Mouse (Mus musculus) brain, embryonic 14.5 days (tissue): ENCODE measurements at regions not wholly inside any gene's neighbourhood (a gene's known extent, or its start where the extent isn't known, plus 50 kb on each side); places are given as distances from the start of the nearest gene placed in this dataset.

Experiments used
- CTCF ChIP-seq: fragments of 200-500 bp; IDR thresholded peaks from 2 replicates; pipeline ENCODE4 v1.5.1; 2012; ENCODE audit warnings: inconsistent platforms, mild to moderate bottlenecking, moderate library complexity, borderline replicate concordance; ENCODE audit not compliant: insufficient read depth, insufficient read length; ENCODE audit errors: extremely low read depth
- POLR2A ChIP-seq: fragments of 200-500 bp; IDR thresholded peaks from 2 replicates; pipeline ENCODE4 v1.6.1; 2012; ENCODE audit warnings: mild to moderate bottlenecking, inconsistent platforms, borderline replicate concordance; ENCODE audit not compliant: poor library complexity, insufficient read depth, insufficient read length, severe bottlenecking; ENCODE audit errors: extremely low read depth

- TF ChIP-seq CTCF (no peak), POLR2A (no peak)
Measured at GRCm38 (mm10) chr5:43441306-43441705, 74.0 kb upstream of the C1qtnf7 start.
